Mouse (Mus musculus): ENCODE results near the gene Gm6509. TPM values are rescaled to one million over a fixed set of nuclear protein-coding genes. Genes with fewer than 3 reads are reported as not detected.
"Not testable (repeated sequence)": the region's sequence is repeated elsewhere in the genome, so short reads cannot be mapped to it uniquely, and the experiment has no call there.

Gm6509 gene
- polyA plus RNA-seq (2015; fragmentation: Nextera tagmentation; extraction: Ambion mirVana): not detected in 2 replicates

- not testable (repeated sequence) for H3K9me3 ChIP-seq (ENCODE audit: control insufficient read depth, low read length); H3K27me3 ChIP-seq (replicated peaks; ENCODE audit: control insufficient read depth, insufficient read depth, low read length); H3K4me3 ChIP-seq (replicated peaks; ENCODE audit: low read length); H3K4me2 ChIP-seq (ENCODE audit: low read length); ATAC-seq; H3K27ac ChIP-seq (ENCODE audit: low read length); H3K9ac ChIP-seq (replicated peaks; ENCODE audit: low read depth, low read length); H3K4me1 ChIP-seq (replicated peaks; ENCODE audit: control insufficient read depth, insufficient read depth, low read length); H3K36me3 ChIP-seq (ENCODE audit: control insufficient read depth, insufficient read depth)
- WGBS: no CpG with 5 or more reads among the region's 2 CpGs
Observed at GRCm38 (mm10) chr5:94623679-94624078, at the start of gene Gm6509. Gene Gm6509, plus strand, starts transcription at chr5:94623979.

- H3K27ac ChIP-seq (ENCODE audit: low read length); H3K9me3 ChIP-seq (ENCODE audit: control insufficient read depth, low read length); H3K4me3 ChIP-seq (replicated peaks; ENCODE audit: low read length); ATAC-seq; H3K36me3 ChIP-seq (ENCODE audit: control insufficient read depth, insufficient read depth); H3K4me2 ChIP-seq (ENCODE audit: low read length); H3K9ac ChIP-seq (replicated peaks; ENCODE audit: low read depth, low read length); H3K27me3 ChIP-seq (replicated peaks; ENCODE audit: control insufficient read depth, insufficient read depth, low read length); H3K4me1 ChIP-seq (replicated peaks; ENCODE audit: control insufficient read depth, insufficient read depth, low read length): not testable (repeated sequence)
- no CpG with 5 or more reads among the region's 1 CpGs for WGBS
Observed at GRCm38 (mm10) chr5:94616242-94616641, 7.5 kb upstream of the Gm6509 start, which contains the start of gene Gm3147. Gene Gm3147, minus strand, starts transcription at chr5:94616342.

GRCm38 (mm10) chr5:94648082-94648481 lies 24.3 kb downstream of the Gm6509 start, which contains the start of gene Gm6205:
Gene Gm6205, plus strand, starts transcription at chr5:94648382.
- H3K27ac ChIP-seq (ENCODE audit: low read length); H3K4me1 ChIP-seq (replicated peaks; ENCODE audit: control insufficient read depth, insufficient read depth, low read length); H3K9ac ChIP-seq (replicated peaks; ENCODE audit: low read depth, low read length); H3K4me2 ChIP-seq (ENCODE audit: low read length); H3K27me3 ChIP-seq (replicated peaks; ENCODE audit: control insufficient read depth, insufficient read depth, low read length); H3K36me3 ChIP-seq (ENCODE audit: control insufficient read depth, insufficient read depth); ATAC-seq; H3K4me3 ChIP-seq (replicated peaks; ENCODE audit: low read length); H3K9me3 ChIP-seq (ENCODE audit: control insufficient read depth, low read length): not testable (repeated sequence)
- WGBS: no CpG with 5 or more reads among the region's 2 CpGs

Other genes starting within 250 kb of the Gm6509 start
- gene Gm7682, start 178.2 kb upstream of the Gm6509 start, polyA plus RNA-seq (2015; fragmentation: Nextera tagmentation; extraction: Ambion mirVana): not detected in 2 replicates
- gene Gm3139, start 97.7 kb upstream of the Gm6509 start, polyA plus RNA-seq (2015; fragmentation: Nextera tagmentation; extraction: Ambion mirVana): not detected in 2 replicates
- not detected in 2 replicates for gene Gm3147, start 7.6 kb upstream of the Gm6509 start, polyA plus RNA-seq (2015; fragmentation: Nextera tagmentation; extraction: Ambion mirVana)
- not detected in 2 replicates for gene Gm6205, start 24.4 kb downstream of the Gm6509 start, polyA plus RNA-seq (2015; fragmentation: Nextera tagmentation; extraction: Ambion mirVana)
- not detected in 2 replicates for gene Gm3183, start 241.5 kb downstream of the Gm6509 start, polyA plus RNA-seq (2015; fragmentation: Nextera tagmentation; extraction: Ambion mirVana)